Mouse (Mus musculus) lung, postnatal 0 days (tissue): ENCODE results near the gene Nfix. TPM values are rescaled to one million over a fixed set of nuclear protein-coding genes. Genes with fewer than 3 reads are reported as not detected.
A peak's percentile ranks its signal among the peaks of the same experiment; 100 is the strongest.
"Not testable (repeated sequence)": the region's sequence is repeated elsewhere in the genome, so short reads cannot be mapped to it uniquely, and the experiment has no call there.

Experiments used
- ATAC-seq: fragments of 200-750 bp; cut with Nextera tagmentation; 2 replicates; pipeline ENCODE4 v1.8.0; 2017; ENCODE audit warnings: moderate library complexity
- DNase-seq: peaks from one replicate; pipeline ENCODE4 v3.0.0-alpha.2; 2016; ENCODE audit warnings: low spot score
- H3K27ac ChIP-seq: fragments of 300-500 bp; sonication (generic); 2 replicates; pipeline ENCODE4 v1.5.1; 2014; ENCODE audit warnings: antibody characterized with exemption, mild to moderate bottlenecking, low read length, mixed read lengths
- H3K27me3 ChIP-seq: fragments of 300-500 bp; sonication (generic); replicated peaks from 2 replicates; pipeline ENCODE4 v1.6.1; 2014; ENCODE audit warnings: low read length, mixed read lengths; ENCODE audit not compliant: insufficient read depth
- H3K36me3 ChIP-seq: fragments of 300-500 bp; sonication (generic); 2 replicates; pipeline ENCODE4 v1.6.1; 2014; ENCODE audit warnings: low read length, mixed read lengths; ENCODE audit not compliant: insufficient read depth
- H3K4me1 ChIP-seq: fragments of 300-500 bp; sonication (generic); 2 replicates; pipeline ENCODE4 v1.6.1; 2014; ENCODE audit warnings: antibody characterized with exemption, low read depth, low read length, mixed read lengths; ENCODE audit not compliant: insufficient read depth
- H3K4me2 ChIP-seq: fragments of 300-500 bp; sonication (generic); replicated peaks from 2 replicates; pipeline ENCODE4 v1.6.1; 2014; ENCODE audit warnings: low read depth, mild to moderate bottlenecking, low read length, moderate library complexity, mixed read lengths
- H3K4me3 ChIP-seq: fragments of 300-500 bp; sonication (generic); 2 replicates; pipeline ENCODE4 v1.5.1; 2014; ENCODE audit warnings: low read depth, low read length
- H3K9ac ChIP-seq: fragments of 300-500 bp; sonication (generic); replicated peaks from 2 replicates; pipeline ENCODE4 v1.6.1; 2014; ENCODE audit warnings: low read depth, mild to moderate bottlenecking
- H3K9me3 ChIP-seq: fragments of 300-500 bp; sonication (generic); 2 replicates; pipeline ENCODE4 v1.6.1; 2016; ENCODE audit warnings: low read length, mixed read lengths
- CTCF ChIP-seq: IDR thresholded peaks from 2 replicates; pipeline ENCODE4 v1.5.1; 2016; ENCODE audit warnings: antibody characterized with exemption, mild to moderate bottlenecking
- EP300 ChIP-seq: IDR thresholded peaks from 2 replicates; pipeline ENCODE4 v1.6.1; 2016; ENCODE audit warnings: antibody characterized with exemption, mild to moderate bottlenecking, control low read depth
- WGBS: fragments of 180-500 bp; shearing (Covaris S2); extraction: QIAGEN DNeasy Blood & Tissue Kit; methylation state at CpG from one replicate; pipeline ENCODE4 v1.1.7; 2014; 5-methylcytosine and 5-hydroxymethylcytosine counted together
- polyA plus RNA-seq: library from polyadenylated mRNA; unstranded; fragments of >200 nt; fragmentation: Nextera tagmentation; extraction: Ambion mirVana; gene quantifications from 2 replicates; pipeline ENCODE4 v1.2.1, GENCODE M21; 2015

Gene Nfix
- polyA plus RNA-seq, 1 experiment from 2014 or later = 38.8 TPM

- Histone ChIP-seq H3K4me3 (peak overlapping the region; percentile 90), H3K27ac (no peak overlapping the region), H3K27me3 (no peaks in the 10 kb centered on the region), H3K9me3 (no peaks in the 10 kb centered on the region), H3K9ac (peak overlapping the region; percentile 88; the same call in 1 of the 2 replicates), H3K4me2 (peak overlapping the region; percentile 93), H3K4me1 (peaks cover 4% of the 10 kb centered on the region; the same call in 1 of the 2 replicates), H3K36me3 (peaks cover 22% of the 10 kb centered on the region)
- DNase-seq (no peak), ATAC-seq (no peak)
- WGBS = 47% methylated on average over 10 of the region's 10 CpGs
- TF ChIP-seq EP300 (no peak), CTCF (peak; percentile 36)
Observed at GRCm38 (mm10) chr8:84832759-84833742, 32.9 kb upstream of the Nfix start.

- Histone ChIP-seq H3K4me3 (peak overlapping the region; percentile 90), H3K9ac (peak overlapping the region; percentile 88), H3K36me3 (peaks cover 22% of the 10 kb centered on the region), H3K9me3 (no peaks in the 10 kb centered on the region), H3K4me1 (peaks cover 4% of the 10 kb centered on the region; the same call in 1 of the 2 replicates), H3K27ac (peak overlapping the region; percentile 87), H3K27me3 (no peaks in the 10 kb centered on the region), H3K4me2 (peak overlapping the region; percentile 93)
- WGBS = under 1% methylated on average over 57 of the region's 59 CpGs
- TF ChIP-seq CTCF (no peak), EP300 (no peak)
- ATAC-seq (peak; percentile 84), DNase-seq (peak; percentile 71)
Observed at GRCm38 (mm10) chr8:84832034-84832717, 32.0 kb upstream of the Nfix start.

- Histone ChIP-seq H3K4me3 (peak within 1 kb of the TSS; percentile 90), H3K27ac (peak within 1 kb of the TSS; percentile 87), H3K36me3 (peaks cover 17% of the 10 kb centered on the region), H3K4me2 (peak within 1 kb of the TSS; percentile 93), H3K9me3 (no peaks in the 10 kb centered on the region), H3K4me1 (peaks cover 4% of the 10 kb centered on the region; the same call in 1 of the 2 replicates), H3K9ac (peak within 1 kb of the TSS; percentile 88), H3K27me3 (no peaks in the 10 kb centered on the region)
- peak; percentile 29 for TF ChIP-seq CTCF
- TF ChIP-seq EP300 = 0 out of 2 replicates have a peak, but pooled peaks have one; percentile 17
- DNase-seq = no peak
- 62% methylated on average over 11 of the region's 11 CpGs for WGBS
- ATAC-seq = peak; percentile 34; the same call in 1 of the 2 replicates
Observed at GRCm38 (mm10) chr8:84831490-84831889, 31.3 kb upstream of the Nfix start, which contains the start of gene Gadd45gip1. Gadd45gip1 (plus strand) TSS chr8:84831522.

- not testable (repeated sequence) for H3K4me1 ChIP-seq, ATAC-seq, H3K4me2 ChIP-seq, H3K4me3 ChIP-seq, H3K27ac ChIP-seq, H3K9me3 ChIP-seq, H3K36me3 ChIP-seq, H3K27me3 ChIP-seq, DNase-seq, H3K9ac ChIP-seq
- WGBS = 86% methylated on average over 2 of the region's 2 CpGs
Observed at GRCm38 (mm10) chr8:84826518-84826917, 26.4 kb upstream of the Nfix start.

GRCm38 (mm10) chr8:84825636-84826035, 25.5 kb upstream of the Nfix start:
- Histone ChIP-seq H3K9me3 (no peaks in the 10 kb centered on the region), H3K4me3 (no peak overlapping the region), H3K27ac (no peak overlapping the region), H3K4me1 (no peaks in the 10 kb centered on the region), H3K9ac (no peak overlapping the region), H3K4me2 (no peak overlapping the region), H3K36me3 (no peaks in the 10 kb centered on the region), H3K27me3 (no peaks in the 10 kb centered on the region)
- ATAC-seq (no peak), DNase-seq (no peak)
- WGBS = 41% methylated on average over 4 of the region's 4 CpGs
- TF ChIP-seq EP300 (no peak), CTCF (no peak)

GRCm38 (mm10) chr8:84823653-84824052, 23.5 kb upstream of the Nfix start:
- no peaks in the 10 kb centered on the region for H3K36me3 ChIP-seq
- no peaks in the 10 kb centered on the region for H3K27me3 ChIP-seq
- no peak overlapping the region for H3K4me2 ChIP-seq
- no peak overlapping the region for H3K4me3 ChIP-seq
- no peaks in the 10 kb centered on the region for H3K9me3 ChIP-seq
- ATAC-seq = peak; percentile 86
- 0% methylated on average over 15 of the region's 18 CpGs for WGBS
- no peak overlapping the region for H3K9ac ChIP-seq
- H3K4me1 ChIP-seq = no peaks in the 10 kb centered on the region
- H3K27ac ChIP-seq = no peak overlapping the region
- peak; percentile 83 for DNase-seq
- TF ChIP-seq CTCF (peak; percentile 89), EP300 (no peak)
